Mouse (Mus musculus) testis, adult 2 months (tissue): ENCODE data around the gene Hmcn1. TPM values are rescaled to one million over a fixed set of nuclear protein-coding genes. Genes with fewer than 3 reads are reported as not detected.

Experiments used
- H3K27ac ChIP-seq: fragments of 200-500 bp; 2 replicates; pipeline ENCODE4 v1.5.1; 2012; ENCODE audit warnings: low read depth, low read length; ENCODE audit not compliant: control insufficient read depth, insufficient read depth
- H3K27me3 ChIP-seq: fragments of 200-500 bp; 2 replicates; pipeline ENCODE4 v1.6.1; 2012; ENCODE audit warnings: mild to moderate bottlenecking, low read length, moderate library complexity; ENCODE audit not compliant: control insufficient read depth, insufficient read depth
- H3K36me3 ChIP-seq: fragments of 200-500 bp; 2 replicates; pipeline ENCODE4 v1.6.1; 2012; ENCODE audit warnings: mild to moderate bottlenecking, low read length; ENCODE audit not compliant: control insufficient read depth, insufficient read depth
- H3K4me1 ChIP-seq: fragments of 200-500 bp; 2 replicates; pipeline ENCODE4 v1.6.1; 2012; ENCODE audit warnings: low read length; ENCODE audit not compliant: control insufficient read depth, insufficient read depth
- H3K4me3 ChIP-seq: fragments of 200-500 bp; 2 replicates; pipeline ENCODE4 v1.5.1; 2012; ENCODE audit warnings: low read depth, mild to moderate bottlenecking, low read length, moderate library complexity, mixed read lengths; ENCODE audit not compliant: control insufficient read depth
- CTCF ChIP-seq: fragments of 200-500 bp; IDR thresholded peaks from 2 replicates; pipeline ENCODE4 v1.5.1; 2012; ENCODE audit warnings: low read depth, mild to moderate bottlenecking, inconsistent platforms, low read length, moderate library complexity; ENCODE audit not compliant: control insufficient read depth, insufficient read depth, insufficient replicate concordance
- POLR2A ChIP-seq: fragments of 200-500 bp; IDR thresholded peaks from 2 replicates; pipeline ENCODE4 v1.6.1; 2012; ENCODE audit warnings: low read depth, mild to moderate bottlenecking, inconsistent platforms, low read length, moderate library complexity; ENCODE audit not compliant: control insufficient read depth
- polyA plus RNA-seq: library from polyadenylated mRNA; depleted of rRNA; stranded (reverse); fragments of >200 nt; gene quantifications from 2 replicates; pipeline ENCODE4 v1.2.3, GENCODE M21; 2012

Gene Hmcn1
- polyA plus RNA-seq, 1 experiment: 1.8 TPM

GRCm38 (mm10) chr1:150681433-150681832 is 311.8 kb downstream of the Hmcn1 start:
- Histone ChIP-seq H3K4me1 (0 out of 2 replicates have a peak, but pooled peaks cover 2% of the 10 kb centered on the region), H3K4me3 (no peak overlapping the region), H3K27ac (no peak overlapping the region), H3K27me3 (no peaks in the 10 kb centered on the region), H3K36me3 (no peaks in the 10 kb centered on the region)
- TF ChIP-seq POLR2A (no peak), CTCF (no peak)

- peak overlapping the region; percentile 60 for H3K4me3 ChIP-seq
- no peaks in the 10 kb centered on the region for H3K27me3 ChIP-seq
- TF ChIP-seq CTCF (no peak), POLR2A (no peak)
- 0 out of 2 replicates have a peak, but pooled peaks cover 2% of the 10 kb centered on the region for H3K4me1 ChIP-seq
- H3K36me3 ChIP-seq: no peaks in the 10 kb centered on the region
- H3K27ac ChIP-seq: no peak overlapping the region
Measured at GRCm38 (mm10) chr1:150681006-150681405, 312.2 kb downstream of the Hmcn1 start.

- no peak overlapping the region for H3K27ac ChIP-seq
Measured at GRCm38 (mm10) chr1:150680345-150680744, 312.9 kb downstream of the Hmcn1 start.

GRCm38 (mm10) chr1:150645314-150645713 is 347.9 kb downstream of the Hmcn1 start:
- TF ChIP-seq CTCF (no peak), POLR2A (no peak)
- H3K36me3 ChIP-seq: no peaks in the 10 kb centered on the region
- H3K4me3 ChIP-seq: no peak overlapping the region

More at GRCm38 (mm10) chr1:150680345-150680744, 312.9 kb downstream of the Hmcn1 start:
- H3K4me3 ChIP-seq: no peak overlapping the region
- no peak for TF ChIP-seq CTCF
- no peak for TF ChIP-seq POLR2A
- 0 out of 2 replicates have a peak, but pooled peaks cover 2% of the 10 kb centered on the region for H3K4me1 ChIP-seq
- no peaks in the 10 kb centered on the region for H3K36me3 ChIP-seq
- H3K27me3 ChIP-seq: no peaks in the 10 kb centered on the region

GRCm38 (mm10) chr1:150639522-150639921 is 353.7 kb downstream of the Hmcn1 start:
- TF ChIP-seq POLR2A (no peak), CTCF (no peak)
- no peaks in the 10 kb centered on the region for H3K27me3 ChIP-seq
- H3K4me1 ChIP-seq: no peaks in the 10 kb centered on the region; the same call in 1 of the 2 replicates

More at GRCm38 (mm10) chr1:150645314-150645713, 347.9 kb downstream of the Hmcn1 start:
- H3K27ac ChIP-seq: no peak overlapping the region
- H3K4me1 ChIP-seq: no peaks in the 10 kb centered on the region; the same call in 1 of the 2 replicates
- no peaks in the 10 kb centered on the region for H3K27me3 ChIP-seq

GRCm38 (mm10) chr1:150632506-150632905 is 360.7 kb downstream of the Hmcn1 start:
- H3K4me3 ChIP-seq: no peak overlapping the region
- H3K4me1 ChIP-seq: no peaks in the 10 kb centered on the region
- H3K27ac ChIP-seq: no peak overlapping the region
- H3K27me3 ChIP-seq: no peaks in the 10 kb centered on the region
- no peaks in the 10 kb centered on the region for H3K36me3 ChIP-seq
- TF ChIP-seq CTCF: peak; percentile 65; the same call in 1 of the 2 replicates
- TF ChIP-seq POLR2A: no peak

More at GRCm38 (mm10) chr1:150639522-150639921, 353.7 kb downstream of the Hmcn1 start:
- Histone ChIP-seq H3K36me3 (no peaks in the 10 kb centered on the region), H3K27ac (no peak overlapping the region), H3K4me3 (no peak overlapping the region)

GRCm38 (mm10) chr1:150631856-150632171 is 361.4 kb downstream of the Hmcn1 start:
- Histone ChIP-seq H3K27me3 (no peaks in the 10 kb centered on the region), H3K4me1 (no peaks in the 10 kb centered on the region), H3K4me3 (no peak overlapping the region), H3K27ac (no peak overlapping the region), H3K36me3 (no peaks in the 10 kb centered on the region)
- TF ChIP-seq POLR2A (no peak), CTCF (no peak)
